Mouse (Mus musculus): ENCODE data around the gene Tmpo.
A peak's percentile ranks its signal among the peaks of the same experiment; 100 is the strongest.

The Tmpo gene

GRCm38 (mm10) chr10:91180761-91181460, at the start of gene Tmpo:
Gene Tmpo (minus strand): TSS chr10:91181315.
- DNase-seq (ENCODE audit: low read depth, low spot score): no peak

GRCm38 (mm10) chr10:91230400-91230799, 49.3 kb upstream of the Tmpo start:
- DNase-seq (ENCODE audit: low read depth, low spot score): no peak

- DNase-seq (ENCODE audit: low read depth, low spot score): peak; percentile 21
These were observed 48.4 kb upstream of the Tmpo start for GRCm38 (mm10) chr10:91229518-91229961.

GRCm38 (mm10) chr10:91228924-91229517, 47.9 kb upstream of the Tmpo start:
- DNase-seq (ENCODE audit: low read depth, low spot score): no peak

GRCm38 (mm10) chr10:91227034-91227433, 45.9 kb upstream of the Tmpo start:
- DNase-seq (ENCODE audit: low read depth, low spot score): no peak

GRCm38 (mm10) chr10:91222398-91223236, 41.5 kb upstream of the Tmpo start:
- DNase-seq (ENCODE audit: low read depth, low spot score): no peak

- DNase-seq (ENCODE audit: low read depth, low spot score): no peak
These were observed 28.0 kb upstream of the Tmpo start for GRCm38 (mm10) chr10:91208899-91209667.

- DNase-seq (ENCODE audit: low read depth, low spot score): no peak
These were observed 27.3 kb upstream of the Tmpo start for GRCm38 (mm10) chr10:91208461-91208860.

GRCm38 (mm10) chr10:91207275-91207674, 26.2 kb upstream of the Tmpo start:
- DNase-seq (ENCODE audit: low read depth, low spot score): no peak

- DNase-seq (ENCODE audit: low read depth, low spot score): no peak
These were observed 24.5 kb upstream of the Tmpo start for GRCm38 (mm10) chr10:91205632-91206031.

GRCm38 (mm10) chr10:91200581-91200980, 19.5 kb upstream of the Tmpo start:
- no peak for DNase-seq (ENCODE audit: low read depth, low spot score)

- no peak for DNase-seq (ENCODE audit: low read depth, low spot score)
These were observed 18.2 kb upstream of the Tmpo start for GRCm38 (mm10) chr10:91199238-91199780.

- no peak for DNase-seq (ENCODE audit: low read depth, low spot score)
These were observed 16.6 kb upstream of the Tmpo start for GRCm38 (mm10) chr10:91197704-91198103.

GRCm38 (mm10) chr10:91196778-91197177, 15.7 kb upstream of the Tmpo start:
- DNase-seq (ENCODE audit: low read depth, low spot score): no peak

GRCm38 (mm10) chr10:91195680-91196079, 14.6 kb upstream of the Tmpo start:
- DNase-seq (ENCODE audit: low read depth, low spot score): no peak

GRCm38 (mm10) chr10:91195091-91195490, 14.0 kb upstream of the Tmpo start:
- DNase-seq (ENCODE audit: low read depth, low spot score): no peak

GRCm38 (mm10) chr10:91191851-91192250, 10.7 kb upstream of the Tmpo start:
- no peak for DNase-seq (ENCODE audit: low read depth, low spot score)

- DNase-seq (ENCODE audit: low read depth, low spot score): no peak
These were observed 8.4 kb upstream of the Tmpo start for GRCm38 (mm10) chr10:91189476-91189875.

- DNase-seq (ENCODE audit: low read depth, low spot score): no peak
These were observed 7.7 kb upstream of the Tmpo start for GRCm38 (mm10) chr10:91188684-91189287.

- DNase-seq (ENCODE audit: low read depth, low spot score): peak; percentile 84
These were observed 6.8 kb upstream of the Tmpo start for GRCm38 (mm10) chr10:91187872-91188271.

GRCm38 (mm10) chr10:91187349-91187748, 6.2 kb upstream of the Tmpo start:
- no peak for DNase-seq (ENCODE audit: low read depth, low spot score)
